Mouse (Mus musculus) erythroblast, embryonic 14.5 days (primary cell): Measurements from ENCODE around the gene Atp11b. TPM values are rescaled to one million over a fixed set of nuclear protein-coding genes. Genes with fewer than 3 reads are reported as not detected.

Source experiments
- H3K27me3 ChIP-seq: 2 replicates; pipeline ENCODE4 v1.6.1; 2012; ENCODE audit warnings: inconsistent platforms; ENCODE audit not compliant: control insufficient read depth
- H3K36me3 ChIP-seq: 2 replicates; pipeline ENCODE4 v1.6.1; 2012; ENCODE audit warnings: mild to moderate bottlenecking, inconsistent platforms; ENCODE audit not compliant: control insufficient read depth
- H3K4me1 ChIP-seq: 2 replicates; pipeline ENCODE4 v1.6.1; 2012; ENCODE audit warnings: inconsistent platforms; ENCODE audit not compliant: control insufficient read depth
- H3K4me3 ChIP-seq: replicated peaks from 2 replicates; pipeline ENCODE3; 2012; ENCODE audit warnings: moderate library complexity, mild to moderate bottlenecking, inconsistent platforms
- H3K9me3 ChIP-seq: 2 replicates; pipeline ENCODE4 v1.6.1; 2012; ENCODE audit warnings: low read length, inconsistent platforms, mixed read lengths; ENCODE audit not compliant: control insufficient read depth
- GATA1 ChIP-seq: IDR thresholded peaks from 2 replicates; pipeline ENCODE4 v1.6.1; 2012; ENCODE audit warnings: low read length, inconsistent platforms, mixed read lengths
- TAL1 ChIP-seq: IDR thresholded peaks from 3 replicates; pipeline ENCODE4 v1.6.1; 2012; ENCODE audit warnings: low read length, inconsistent platforms, mixed read lengths
- polyA plus RNA-seq: library from polyadenylated mRNA; stranded (reverse); fragments of >175 nt; gene quantifications from 2 replicates; pipeline ENCODE4 v1.2.3, GENCODE M21; 2012

The Atp11b gene
- 0.30 and 0.49 TPM in 2 replicates for polyA plus RNA-seq

GRCm38 (mm10) chr3:35753825-35754767 is at the start of gene Atp11b:
TSS of gene Atp11b (plus strand) at chr3:35754106.
- Histone ChIP-seq H3K36me3 (peaks cover 3% of the 10 kb centered on the region), H3K9me3 (no peaks in the 10 kb centered on the region), H3K4me1 (peaks cover 35% of the 10 kb centered on the region), H3K27me3 (no peaks in the 10 kb centered on the region), H3K4me3 (peak within 1 kb of the TSS; percentile 93)
- TF ChIP-seq TAL1 = no peak

GRCm38 (mm10) chr3:35704328-35704613 is 49.6 kb upstream of the Atp11b start:
- Histone ChIP-seq H3K36me3 (no peaks in the 10 kb centered on the region), H3K9me3 (no peaks in the 10 kb centered on the region), H3K27me3 (no peaks in the 10 kb centered on the region), H3K4me1 (no peaks in the 10 kb centered on the region; the same call in 1 of the 2 replicates), H3K4me3 (no peak overlapping the region)
- TF ChIP-seq TAL1 = no peak
- TF ChIP-seq GATA1 = no peak

- H3K36me3 ChIP-seq = no peaks in the 10 kb centered on the region
- no peaks in the 10 kb centered on the region for H3K9me3 ChIP-seq
- peaks cover 10% of the 10 kb centered on the region for H3K4me1 ChIP-seq
- TF ChIP-seq GATA1 (no peak), TAL1 (no peak)
- H3K4me3 ChIP-seq = no peak overlapping the region
- no peaks in the 10 kb centered on the region for H3K27me3 ChIP-seq
These were observed 34.2 kb upstream of the Atp11b start for GRCm38 (mm10) chr3:35719531-35720205.

GRCm38 (mm10) chr3:35720801-35721200 is 33.1 kb upstream of the Atp11b start:
- no peak for TF ChIP-seq GATA1
- no peak for TF ChIP-seq TAL1
- no peaks in the 10 kb centered on the region for H3K9me3 ChIP-seq
- no peak overlapping the region for H3K4me3 ChIP-seq
- no peaks in the 10 kb centered on the region for H3K36me3 ChIP-seq
- peaks cover 10% of the 10 kb centered on the region for H3K4me1 ChIP-seq
- H3K27me3 ChIP-seq = no peaks in the 10 kb centered on the region

GRCm38 (mm10) chr3:35721818-35722446 is 32.0 kb upstream of the Atp11b start:
- no peaks in the 10 kb centered on the region for H3K36me3 ChIP-seq
- TF ChIP-seq TAL1 (no peak), GATA1 (no peak)
- peaks cover 10% of the 10 kb centered on the region for H3K4me1 ChIP-seq
- no peak overlapping the region for H3K4me3 ChIP-seq
- no peaks in the 10 kb centered on the region for H3K27me3 ChIP-seq
- no peaks in the 10 kb centered on the region for H3K9me3 ChIP-seq

- Histone ChIP-seq H3K9me3 (no peaks in the 10 kb centered on the region), H3K36me3 (no peaks in the 10 kb centered on the region), H3K4me1 (peaks cover 8% of the 10 kb centered on the region), H3K4me3 (no peak overlapping the region), H3K27me3 (no peaks in the 10 kb centered on the region)
- TF ChIP-seq GATA1 (no peak), TAL1 (no peak)
These were observed 31.1 kb upstream of the Atp11b start for GRCm38 (mm10) chr3:35722811-35723210.

- peaks cover 7% of the 10 kb centered on the region for H3K4me1 ChIP-seq
- TF ChIP-seq TAL1 (no peak), GATA1 (no peak)
- no peak overlapping the region for H3K4me3 ChIP-seq
- H3K9me3 ChIP-seq = no peaks in the 10 kb centered on the region
- no peaks in the 10 kb centered on the region for H3K27me3 ChIP-seq
- H3K36me3 ChIP-seq = no peaks in the 10 kb centered on the region
These were observed 30.2 kb upstream of the Atp11b start for GRCm38 (mm10) chr3:35723586-35724322.

GRCm38 (mm10) chr3:35725096-35725495 is 28.8 kb upstream of the Atp11b start:
- Histone ChIP-seq H3K4me3 (no peak overlapping the region), H3K9me3 (no peaks in the 10 kb centered on the region), H3K27me3 (no peaks in the 10 kb centered on the region), H3K4me1 (peaks cover 7% of the 10 kb centered on the region), H3K36me3 (no peaks in the 10 kb centered on the region)
- TF ChIP-seq TAL1 (no peak), GATA1 (no peak)

- no peaks in the 10 kb centered on the region for H3K9me3 ChIP-seq
- no peaks in the 10 kb centered on the region for H3K27me3 ChIP-seq
- TF ChIP-seq GATA1 (no peak), TAL1 (no peak)
- no peaks in the 10 kb centered on the region for H3K4me1 ChIP-seq
- H3K36me3 ChIP-seq = no peaks in the 10 kb centered on the region
- no peak overlapping the region for H3K4me3 ChIP-seq
These were observed 27.0 kb upstream of the Atp11b start for GRCm38 (mm10) chr3:35726936-35727335.
